Mouse (Mus musculus): ENCODE measurements around the gene Abraxas1. TPM values are rescaled to one million over a fixed set of nuclear protein-coding genes. Genes with fewer than 3 reads are reported as not detected.

The Abraxas1 gene
- polyA plus RNA-seq, 1 experiment from 2014 or later = 33.4 TPM

GRCm38 (mm10) chr5:100819568-100820480 lies 941 bp downstream of the Abraxas1 start:
- ATAC-seq (replicated peaks; ENCODE audit: insufficient number of reproducible peaks, low FRiP score, low TSS enrichment, low read depth) (no peak), DNase-seq (ENCODE audit: low spot score) (peak; percentile 35)
- Histone ChIP-seq H3K36me3 (replicated peaks; ENCODE audit: control insufficient read depth, insufficient read depth, low read depth, low read length) (no peaks in the 10 kb centered on the region; the same call in 1 of the 2 replicates), H3K4me3 (ENCODE audit: low read depth, low read length) (peak overlapping the region; percentile 81), H3K27ac (replicated peaks; ENCODE audit: low read depth, low read length) (no peak overlapping the region; the same call in 1 of the 2 replicates), H3K9me3 (replicated peaks; ENCODE audit: control insufficient read depth, low read length) (no peaks in the 10 kb centered on the region), H3K27me3 (ENCODE audit: control insufficient read depth, insufficient read depth, low read length) (no peaks in the 10 kb centered on the region), H3K9ac (replicated peaks; ENCODE audit: low read length) (peak overlapping the region; percentile 98), H3K4me2 (ENCODE audit: low read depth, low read length) (peak overlapping the region; percentile 86), H3K4me1 (ENCODE audit: control insufficient read depth, insufficient read depth, low read length) (no peaks in the 10 kb centered on the region)
- WGBS = 28% methylated on average over 16 of the region's 16 CpGs

GRCm38 (mm10) chr5:100818341-100818740 lies 2.4 kb downstream of the Abraxas1 start:
- H3K36me3 ChIP-seq (replicated peaks; ENCODE audit: control insufficient read depth, insufficient read depth, low read depth, low read length) = peaks cover 3% of the 10 kb centered on the region
- H3K4me3 ChIP-seq (ENCODE audit: low read depth, low read length) = no peak overlapping the region
- H3K4me2 ChIP-seq (ENCODE audit: low read depth, low read length) = no peak overlapping the region
- no peak overlapping the region for H3K27ac ChIP-seq (replicated peaks; ENCODE audit: low read depth, low read length)
- H3K4me1 ChIP-seq (ENCODE audit: control insufficient read depth, insufficient read depth, low read length) = no peaks in the 10 kb centered on the region
- H3K9me3 ChIP-seq (replicated peaks; ENCODE audit: control insufficient read depth, low read length) = no peaks in the 10 kb centered on the region
- no peak for DNase-seq (ENCODE audit: low spot score)
- H3K9ac ChIP-seq (replicated peaks; ENCODE audit: low read length) = no peak overlapping the region
- no peaks in the 10 kb centered on the region for H3K27me3 ChIP-seq (ENCODE audit: control insufficient read depth, insufficient read depth, low read length)
- no peak for ATAC-seq (replicated peaks; ENCODE audit: insufficient number of reproducible peaks, low FRiP score, low TSS enrichment, low read depth)
- WGBS = 72% methylated on average over 4 of the region's 4 CpGs

GRCm38 (mm10) chr5:100798165-100798860 lies 22.5 kb downstream of the Abraxas1 start, which contains the start of the genes Helq and Mrps18c:
Gene Helq (minus strand): TSS chr5:100798598.
Gene Mrps18c (plus strand): TSS chr5:100798627.
- peak within 1 kb of the TSS; percentile 82 for H3K9ac ChIP-seq (replicated peaks; ENCODE audit: low read length)
- DNase-seq (ENCODE audit: low spot score) = peak; percentile 95
- no peaks in the 10 kb centered on the region; the same call in none of the 2 replicates for H3K36me3 ChIP-seq (replicated peaks; ENCODE audit: control insufficient read depth, insufficient read depth, low read depth, low read length)
- no peaks in the 10 kb centered on the region for H3K27me3 ChIP-seq (ENCODE audit: control insufficient read depth, insufficient read depth, low read length)
- no peak within 1 kb of the TSS for H3K27ac ChIP-seq (replicated peaks; ENCODE audit: low read depth, low read length)
- no peaks in the 10 kb centered on the region for H3K9me3 ChIP-seq (replicated peaks; ENCODE audit: control insufficient read depth, low read length)
- peaks cover 2% of the 10 kb centered on the region; the same call in 1 of the 2 replicates for H3K4me1 ChIP-seq (ENCODE audit: control insufficient read depth, insufficient read depth, low read length)
- WGBS = under 1% methylated on average over 67 of the region's 67 CpGs
- peak within 1 kb of the TSS; percentile 92 for H3K4me2 ChIP-seq (ENCODE audit: low read depth, low read length)
- ATAC-seq (replicated peaks; ENCODE audit: insufficient number of reproducible peaks, low FRiP score, low TSS enrichment, low read depth) = peak; percentile 95
- H3K4me3 ChIP-seq (ENCODE audit: low read depth, low read length) = peak within 1 kb of the TSS; percentile 75

GRCm38 (mm10) chr5:100794084-100794483 lies 26.7 kb downstream of the Abraxas1 start:
- 80% methylated on average over 5 of the region's 5 CpGs for WGBS

GRCm38 (mm10) chr5:100792261-100792660 lies 28.5 kb downstream of the Abraxas1 start:
- 89% methylated on average over 7 of the region's 7 CpGs for WGBS
- no peaks in the 10 kb centered on the region for H3K9me3 ChIP-seq (replicated peaks; ENCODE audit: control insufficient read depth, low read length)
- no peak for ATAC-seq (replicated peaks; ENCODE audit: insufficient number of reproducible peaks, low FRiP score, low TSS enrichment, low read depth)
- no peak overlapping the region for H3K4me3 ChIP-seq (ENCODE audit: low read depth, low read length)
- no peak overlapping the region for H3K4me2 ChIP-seq (ENCODE audit: low read depth, low read length)
- H3K4me1 ChIP-seq (ENCODE audit: control insufficient read depth, insufficient read depth, low read length) = peaks cover under 1% of the 10 kb centered on the region; the same call in 1 of the 2 replicates
- no peak overlapping the region for H3K9ac ChIP-seq (replicated peaks; ENCODE audit: low read length)
- DNase-seq (ENCODE audit: low spot score) = no peak
- no peak overlapping the region for H3K27ac ChIP-seq (replicated peaks; ENCODE audit: low read depth, low read length)
- H3K36me3 ChIP-seq (replicated peaks; ENCODE audit: control insufficient read depth, insufficient read depth, low read depth, low read length) = no peaks in the 10 kb centered on the region; the same call in none of the 2 replicates
- no peaks in the 10 kb centered on the region for H3K27me3 ChIP-seq (ENCODE audit: control insufficient read depth, insufficient read depth, low read length)

More at GRCm38 (mm10) chr5:100794084-100794483, 26.7 kb downstream of the Abraxas1 start:
- no peaks in the 10 kb centered on the region for H3K9me3 ChIP-seq (replicated peaks; ENCODE audit: control insufficient read depth, low read length)
- H3K36me3 ChIP-seq (replicated peaks; ENCODE audit: control insufficient read depth, insufficient read depth, low read depth, low read length) = no peaks in the 10 kb centered on the region; the same call in none of the 2 replicates
- DNase-seq (ENCODE audit: low spot score) = no peak
- no peak overlapping the region for H3K9ac ChIP-seq (replicated peaks; ENCODE audit: low read length)
- no peak overlapping the region for H3K27ac ChIP-seq (replicated peaks; ENCODE audit: low read depth, low read length)
- H3K4me3 ChIP-seq (ENCODE audit: low read depth, low read length) = no peak overlapping the region
- ATAC-seq (replicated peaks; ENCODE audit: insufficient number of reproducible peaks, low FRiP score, low TSS enrichment, low read depth) = no peak
- no peaks in the 10 kb centered on the region for H3K27me3 ChIP-seq (ENCODE audit: control insufficient read depth, insufficient read depth, low read length)
- H3K4me1 ChIP-seq (ENCODE audit: control insufficient read depth, insufficient read depth, low read length) = peaks cover 2% of the 10 kb centered on the region; the same call in 1 of the 2 replicates
- no peak overlapping the region for H3K4me2 ChIP-seq (ENCODE audit: low read depth, low read length)

- Histone ChIP-seq H3K36me3 (replicated peaks; ENCODE audit: control insufficient read depth, insufficient read depth, low read depth, low read length) (no peaks in the 10 kb centered on the region; the same call in 1 of the 2 replicates), H3K4me3 (ENCODE audit: low read depth, low read length) (no peak overlapping the region), H3K27ac (replicated peaks; ENCODE audit: low read depth, low read length) (no peak overlapping the region), H3K9me3 (replicated peaks; ENCODE audit: control insufficient read depth, low read length) (no peaks in the 10 kb centered on the region), H3K4me1 (ENCODE audit: control insufficient read depth, insufficient read depth, low read length) (no peaks in the 10 kb centered on the region), H3K4me2 (ENCODE audit: low read depth, low read length) (no peak overlapping the region), H3K9ac (replicated peaks; ENCODE audit: low read length) (no peak overlapping the region), H3K27me3 (ENCODE audit: control insufficient read depth, insufficient read depth, low read length) (no peaks in the 10 kb centered on the region)
- DNase-seq (ENCODE audit: low spot score) = no peak
- WGBS = 93% methylated on average over 9 of the region's 9 CpGs
- ATAC-seq (replicated peaks; ENCODE audit: insufficient number of reproducible peaks, low FRiP score, low TSS enrichment, low read depth) = no peak
Measured at GRCm38 (mm10) chr5:100787527-100787926, 33.2 kb downstream of the Abraxas1 start.

GRCm38 (mm10) chr5:100779002-100779401 lies 41.8 kb downstream of the Abraxas1 start:
- DNase-seq (ENCODE audit: low spot score) (no peak), ATAC-seq (replicated peaks; ENCODE audit: insufficient number of reproducible peaks, low FRiP score, low TSS enrichment, low read depth) (no peak)
- H3K9ac ChIP-seq (replicated peaks; ENCODE audit: low read length) = no peak overlapping the region
- no peak overlapping the region for H3K4me2 ChIP-seq (ENCODE audit: low read depth, low read length)
- no peak overlapping the region for H3K27ac ChIP-seq (replicated peaks; ENCODE audit: low read depth, low read length)
- no peaks in the 10 kb centered on the region for H3K4me1 ChIP-seq (ENCODE audit: control insufficient read depth, insufficient read depth, low read length)
- 94% methylated on average over 13 of the region's 13 CpGs for WGBS
- H3K27me3 ChIP-seq (ENCODE audit: control insufficient read depth, insufficient read depth, low read length) = no peaks in the 10 kb centered on the region
- no peaks in the 10 kb centered on the region; the same call in 1 of the 2 replicates for H3K36me3 ChIP-seq (replicated peaks; ENCODE audit: control insufficient read depth, insufficient read depth, low read depth, low read length)
- no peak overlapping the region for H3K4me3 ChIP-seq (ENCODE audit: low read depth, low read length)
- no peaks in the 10 kb centered on the region for H3K9me3 ChIP-seq (replicated peaks; ENCODE audit: control insufficient read depth, low read length)

Data from embryonic facial prominence, embryonic 11.5 days (tissue).